In the genomic region with DNA sequence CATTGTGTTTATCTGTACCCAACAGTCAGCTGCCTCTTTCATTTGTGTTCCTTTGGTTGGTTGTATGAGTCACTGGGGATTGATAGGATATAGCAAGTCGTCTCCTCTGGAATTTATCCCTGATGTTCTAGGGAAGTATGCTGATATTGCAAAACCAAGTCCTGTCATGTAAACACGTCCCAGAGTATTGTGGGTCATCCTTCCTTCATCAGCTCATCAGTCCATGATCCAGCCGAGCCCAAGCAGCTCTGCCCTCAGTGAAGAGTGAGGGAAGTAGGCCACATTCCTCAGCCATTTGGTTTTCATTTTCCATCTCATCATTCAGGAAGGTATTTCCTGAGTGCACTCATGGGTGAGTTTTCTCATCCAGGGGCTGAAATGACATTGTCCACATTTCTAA, we compare ENCODE assay signal across 20 mouse cellular contexts. TPM values are rescaled to one million over a fixed set of nuclear protein-coding genes. Genes with fewer than 3 reads are reported as not detected.
A peak's percentile ranks its signal among the peaks of the same experiment; 100 is the strongest.
DNase-seq lines count a peak whose midpoint lies in the region; ATAC-seq and TF ChIP-seq lines count a peak whose summit lies in the region.
"Had no signal": no experiment of that assay in that cellular context is flagged by ENCODE, and none has a peak within 500 bp of the region (broad histone marks: within the 10 kb centered on the region; RNA-seq: fewer than 3 reads in every experiment).

No protein-coding gene starts in this region.

- TF ChIP-seq POLR2A in lung, adult 2 months (IDR thresholded peaks at IDR 0.05; ENCODE audit: borderline replicate concordance, extremely low read depth, low read depth, low read length): no peak

- no peak overlapping the region for H3K4me3 ChIP-seq in lung, embryonic 14.5 days (ENCODE audit: low read depth, low read length)
- H3K4me3 ChIP-seq in lung, adult 2 months (replicated peaks; ENCODE audit: extremely low read depth, low read depth, low read length): no peak overlapping the region
- H3K4me3 ChIP-seq in brown adipose tissue, adult 24 weeks (ENCODE audit: insufficient read depth, low read depth, low read length): no peak overlapping the region
- H3K4me3 ChIP-seq in hindbrain, embryonic 13.5 days: no peak overlapping the region
- H3K4me3 ChIP-seq: embryonic facial prominence, embryonic 10.5 days; forebrain, embryonic 15.5 days; heart, embryonic 10.5 days; hindbrain, embryonic 12.5 days; intestine, embryonic 15.5 days had no signal

- H3K27ac ChIP-seq in lung, embryonic 14.5 days (ENCODE audit: low read depth): no peak overlapping the region
- peak overlapping the region; percentile 16; the same call in 1 of the 2 replicates for H3K27ac ChIP-seq in brown adipose tissue, adult 24 weeks (replicated peaks; ENCODE audit: low read depth, low read length)
- no peak overlapping the region for H3K27ac ChIP-seq in hindbrain, embryonic 13.5 days
- H3K27ac ChIP-seq: embryonic facial prominence, embryonic 10.5 days; forebrain, embryonic 15.5 days; heart, embryonic 10.5 days; hindbrain, embryonic 12.5 days; intestine, embryonic 15.5 days had no signal

- H3K9ac ChIP-seq in lung, embryonic 14.5 days: no peak overlapping the region
- H3K9ac ChIP-seq in hindbrain, embryonic 13.5 days: no peak overlapping the region
- H3K9ac ChIP-seq: forebrain, embryonic 15.5 days; hindbrain, embryonic 12.5 days; intestine, embryonic 15.5 days had no signal

- peak; percentile 54; the same call in 1 of the 2 replicates for ATAC-seq in lung, embryonic 14.5 days (ENCODE audit: insufficient read depth)
- no peak for ATAC-seq in hindbrain, embryonic 13.5 days (ENCODE audit: low FRiP score)
- ATAC-seq: forebrain, embryonic 15.5 days; intestine, embryonic 15.5 days had no signal

- H3K9me3 ChIP-seq in lung, embryonic 14.5 days (ENCODE audit: low read depth, low read length): peaks cover 4% of the 10 kb centered on the region; the same call in 1 of the 2 replicates
- peaks cover 11% of the 10 kb centered on the region; the same call in 1 of the 2 replicates for H3K9me3 ChIP-seq in hindbrain, embryonic 13.5 days
- H3K9me3 ChIP-seq: forebrain, embryonic 15.5 days; heart, embryonic 10.5 days; intestine, embryonic 15.5 days had no signal

- no peaks in the 10 kb centered on the region for H3K36me3 ChIP-seq in lung, embryonic 14.5 days (ENCODE audit: insufficient read depth)
- no peaks in the 10 kb centered on the region for H3K36me3 ChIP-seq in hindbrain, embryonic 13.5 days
- H3K36me3 ChIP-seq: embryonic facial prominence, embryonic 10.5 days; forebrain, embryonic 15.5 days; heart, embryonic 10.5 days; hindbrain, embryonic 12.5 days; intestine, embryonic 15.5 days had no signal

- H3K4me2 ChIP-seq in lung, embryonic 14.5 days: no peak overlapping the region
- no peak overlapping the region for H3K4me2 ChIP-seq in hindbrain, embryonic 13.5 days
- H3K4me2 ChIP-seq: forebrain, embryonic 15.5 days; hindbrain, embryonic 12.5 days; intestine, embryonic 15.5 days had no signal

- no peaks in the 10 kb centered on the region for H3K27me3 ChIP-seq in lung, embryonic 14.5 days (ENCODE audit: insufficient read depth, low read length)
- H3K27me3 ChIP-seq in hindbrain, embryonic 13.5 days: no peaks in the 10 kb centered on the region
- H3K27me3 ChIP-seq: forebrain, embryonic 15.5 days; hindbrain, embryonic 12.5 days; intestine, embryonic 15.5 days had no signal

- no peaks in the 10 kb centered on the region for H3K4me1 ChIP-seq in lung, embryonic 14.5 days (ENCODE audit: insufficient read depth)
- H3K4me1 ChIP-seq in lung, adult 2 months (ENCODE audit: control insufficient read depth, insufficient read depth, low read length): peaks cover 9% of the 10 kb centered on the region
- peaks cover 32% of the 10 kb centered on the region for H3K4me1 ChIP-seq in brown adipose tissue, adult 24 weeks (ENCODE audit: control insufficient read depth, insufficient read depth, insufficient read length, low read length)
- H3K4me1 ChIP-seq in hindbrain, embryonic 13.5 days (replicated peaks): no peaks in the 10 kb centered on the region
- H3K4me1 ChIP-seq: forebrain, embryonic 15.5 days; hindbrain, embryonic 12.5 days; intestine, embryonic 15.5 days had no signal

- no peak for TF ChIP-seq CTCF in lung, embryonic 14.5 days (IDR thresholded peaks at IDR 0.05; ENCODE audit: low read depth)
- no peak for TF ChIP-seq CTCF in lung, adult 2 months (IDR thresholded peaks at IDR 0.05; ENCODE audit: insufficient read depth, low read length)

- 30% methylated on average over 3 of the region's 3 CpGs for WGBS in lung, embryonic 14.5 days
- WGBS in lung, adult 2 months: 52% methylated on average over 3 of the region's 3 CpGs
- WGBS in hindbrain, embryonic 13.5 days: 73% methylated on average over 3 of the region's 3 CpGs

- peak; percentile 40 for DNase-seq in lung, embryonic 14.5 days
- DNase-seq in lung, adult 2 months: no peak
- DNase-seq in lung, postnatal 10 days: peak; percentile 57
- no peak for DNase-seq in urinary bladder, postnatal 4 days (ENCODE audit: low spot score in 2 of 2)
- no peak for DNase-seq in frontal cortex, postnatal 10 days (ENCODE audit: low spot score in 2 of 2)
- DNase-seq: adrenal gland, postnatal 14 days; cerebellum, adult 18-20 months; cerebellum, adult 9-11 months; cerebellum, postnatal 36 days; gastrocnemius, postnatal 10 days; heart, adult 18-20 months; heart, postnatal 10 days; heart, postnatal 4 days had no signal

RNA-seq across cellular contexts. Expression of gene Ampd3, which starts 54.3 kb away (rescaled TPM):
- 1.4 and 2.6 TPM in 2 replicates for polyA plus RNA-seq in lung, embryonic 14.5 days (2014; fragmentation: Nextera tagmentation; extraction: Ambion mirVana)
- polyA plus RNA-seq in lung, adult 2 months (2012; rRNA removed): 21.8 and 23.5 TPM in 2 replicates
- polyA plus RNA-seq in brown adipose tissue, adult 24 weeks (2012; ENCODE audit: insufficient read depth, insufficient read length, missing spikeins): 22.4 and 30.0 TPM in 2 replicates
- 4.3 and 4.9 TPM in 2 replicates for polyA plus RNA-seq in hindbrain, embryonic 13.5 days (2015; fragmentation: Nextera tagmentation; extraction: Ambion mirVana)

Comparison
In these comparisons a context has a peak if more than half of its experiments do, and no peak if none do; other contexts are left out.
1. DNase-seq: peak in lung, embryonic 14.5 days (single experiment) and lung, postnatal 10 days (single experiment); none in lung, adult 2 months (single experiment), urinary bladder, postnatal 4 days (0 of 2) and frontal cortex, postnatal 10 days (0 of 2).